Mouse (Mus musculus) urinary bladder, adult 2 months (tissue): ENCODE data around the gene Gm45717. TPM values are rescaled to one million over a fixed set of nuclear protein-coding genes. Genes with fewer than 3 reads are reported as not detected.

Experiments used
- DNase-seq: peaks from one replicate; pipeline ENCODE4 v3.0.0; 2022; ENCODE audit warnings: low spot score
- polyA plus RNA-seq: library from polyadenylated mRNA; depleted of rRNA; stranded (reverse); fragments of >200 nt; gene quantifications from 2 replicates; pipeline ENCODE4 v1.2.3, GENCODE M21; 2012

The Gm45717 gene
- polyA plus RNA-seq, 1 experiment, result not detected

DNA sequence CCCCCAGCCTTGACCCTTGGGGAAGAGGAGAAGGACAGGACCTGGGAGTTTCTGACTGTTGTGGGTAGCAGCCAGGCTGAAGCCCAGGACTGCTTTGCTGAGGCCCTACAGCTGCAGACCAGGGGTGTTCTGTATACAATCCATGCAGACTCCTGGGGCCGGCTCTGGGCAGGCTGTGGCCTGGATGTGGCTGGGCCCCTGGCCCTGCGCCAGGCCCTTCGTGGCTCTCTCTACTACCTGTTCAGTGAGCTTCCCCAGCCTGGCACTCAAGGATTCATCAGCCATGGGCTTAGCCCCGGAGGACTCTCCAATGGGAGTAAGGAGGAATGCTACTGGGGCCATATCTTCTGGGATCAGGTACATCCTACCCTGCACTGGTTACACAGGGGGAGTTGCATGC, 12.4 kb downstream of the Gm45717 start:
- no peak for DNase-seq

- no peak for DNase-seq
Measured at GRCm38 (mm10) chr7:140942811-140943210, 12.9 kb downstream of the Gm45717 start.

- no peak for DNase-seq
Measured at GRCm38 (mm10) chr7:140942341-140942740, 13.4 kb downstream of the Gm45717 start.

- peak; percentile 72 for DNase-seq
Measured at GRCm38 (mm10) chr7:140941222-140942051, 14.3 kb downstream of the Gm45717 start, which contains the start of gene Pgghg. TSS of gene Pgghg (plus strand) at chr7:140941391.

- DNase-seq, result no peak
Measured at GRCm38 (mm10) chr7:140939669-140940171, 16.0 kb downstream of the Gm45717 start.

DNA sequence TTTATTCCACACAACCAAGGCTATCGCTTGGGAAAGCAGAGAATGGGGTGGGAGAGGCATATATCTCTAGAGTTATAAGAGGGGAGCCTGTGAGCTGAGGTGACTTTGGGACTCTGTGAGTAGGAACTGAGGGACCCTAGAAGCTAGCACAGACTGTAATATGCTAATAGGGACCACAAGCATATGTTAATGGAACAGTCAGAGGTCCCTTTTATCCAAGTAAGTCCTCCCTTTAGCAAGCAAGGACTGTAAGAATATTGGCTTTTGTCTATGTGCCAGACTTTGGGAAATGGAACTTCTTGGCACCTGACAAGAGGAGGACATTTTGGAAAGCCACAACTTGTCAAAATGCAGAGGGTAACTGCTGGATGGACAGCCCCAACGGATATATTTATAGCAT, 16.8 kb downstream of the Gm45717 start:
- DNase-seq, result no peak

GRCm38 (mm10) chr7:140938436-140938835, 17.3 kb downstream of the Gm45717 start:
- no peak for DNase-seq

GRCm38 (mm10) chr7:140927181-140927580, 28.6 kb downstream of the Gm45717 start:
- no peak for DNase-seq

GRCm38 (mm10) chr7:140923070-140923775, 32.5 kb downstream of the Gm45717 start:
- no peak for DNase-seq

DNA sequence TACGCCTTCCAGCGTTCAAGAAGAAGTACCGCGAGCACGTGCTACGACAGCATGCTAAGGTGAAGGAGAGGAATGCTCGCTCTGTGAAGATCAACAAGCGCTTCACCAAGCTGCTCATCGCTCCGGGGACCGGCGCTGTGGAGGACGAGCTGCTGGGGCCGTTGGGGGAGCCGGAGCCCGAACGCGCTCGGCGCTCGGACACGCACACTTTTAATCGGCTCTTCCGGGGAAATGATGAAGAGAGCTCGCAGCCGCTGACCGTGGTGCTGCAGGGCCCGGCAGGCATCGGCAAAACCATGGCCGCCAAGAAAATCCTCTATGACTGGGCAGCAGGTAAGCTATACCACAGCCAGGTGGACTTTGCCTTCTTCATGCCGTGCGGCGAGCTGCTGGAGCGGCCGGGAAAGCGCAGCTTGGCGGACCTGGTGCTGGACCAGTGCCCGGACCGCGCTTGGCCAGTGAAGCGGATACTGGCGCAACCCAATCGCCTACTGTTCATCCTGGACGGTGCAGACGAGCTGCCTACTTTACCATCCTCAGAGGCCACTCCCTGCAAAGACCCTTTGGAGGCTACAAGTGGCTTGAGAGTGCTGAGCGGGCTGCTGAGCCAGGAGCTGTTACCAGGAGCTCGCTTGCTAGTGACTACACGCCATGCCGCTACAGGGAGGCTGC, 33.2 kb downstream of the Gm45717 start:
- no peak for DNase-seq

DNA sequence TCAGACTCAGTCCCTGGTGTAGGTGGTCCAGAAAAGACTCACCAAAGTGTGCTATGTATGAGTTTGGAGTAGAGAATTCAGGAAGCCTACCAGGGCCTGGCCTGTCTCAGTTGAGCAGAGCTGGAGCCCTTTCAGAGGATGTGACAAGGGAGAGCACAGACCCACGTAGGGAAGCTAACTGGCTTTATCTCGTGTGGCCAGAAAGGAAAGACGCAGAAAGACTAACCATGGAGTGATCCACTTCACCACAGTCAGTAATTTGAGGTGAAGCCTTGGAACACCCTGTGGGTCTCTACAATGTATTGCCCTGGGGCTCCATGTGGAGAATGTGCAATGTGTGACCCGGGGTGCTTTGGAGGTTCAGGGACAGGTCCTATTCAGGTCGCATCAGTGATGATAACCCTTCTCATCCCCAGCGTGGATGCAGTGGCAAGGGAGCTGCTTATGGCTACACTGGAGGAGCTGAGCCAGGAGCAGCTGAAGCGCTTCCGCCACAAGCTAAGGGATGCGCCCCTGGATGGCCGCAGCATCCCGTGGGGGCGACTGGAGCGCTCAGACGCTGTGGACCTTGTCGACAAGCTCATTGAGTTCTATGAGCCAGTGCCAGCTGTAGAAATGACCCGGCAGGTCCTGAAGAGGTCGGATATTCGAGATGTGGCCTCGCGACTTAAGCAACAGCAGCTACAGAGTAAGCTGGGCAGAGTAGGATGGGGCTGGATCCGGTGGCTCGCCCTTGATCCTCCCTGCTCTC, 34.3 kb downstream of the Gm45717 start:
- DNase-seq, result no peak

DNA sequence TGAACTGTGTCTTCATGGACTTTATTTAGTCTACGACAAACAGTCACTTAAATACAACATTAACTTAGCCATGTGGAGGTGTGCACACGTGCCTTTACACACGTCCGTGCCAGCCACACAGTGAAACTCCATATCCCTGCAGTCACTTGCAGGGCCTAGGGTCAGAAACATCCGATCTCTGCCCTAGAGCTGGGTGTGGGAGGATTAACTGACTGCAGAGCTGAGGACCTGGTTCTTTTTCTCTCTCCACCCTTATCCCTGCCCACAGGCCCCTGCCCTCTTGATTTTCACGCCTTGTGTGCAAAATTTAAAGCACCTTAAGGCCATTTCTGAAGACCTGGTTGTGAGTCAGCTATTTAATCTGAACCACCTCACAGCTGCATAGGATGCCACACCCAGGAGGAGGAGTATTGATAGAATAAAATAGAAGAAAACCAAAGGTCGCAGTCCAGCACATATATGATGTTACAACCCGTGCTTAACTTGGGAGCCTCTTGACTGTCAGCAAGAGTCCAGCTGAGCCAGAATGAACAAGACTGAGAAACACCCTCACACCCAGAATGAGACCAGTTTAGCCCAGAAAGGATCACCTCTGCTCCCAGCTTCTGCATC, 35.2 kb downstream of the Gm45717 start, which contains the start of gene Nlrp6:
TSS of gene Nlrp6 (plus strand) at position 485 of the 612 bp plus-strand sequence.
- DNase-seq, result no peak

- no peak for DNase-seq
Measured at GRCm38 (mm10) chr7:140919911-140920310, 35.8 kb downstream of the Gm45717 start.

- DNase-seq, result no peak
Measured at GRCm38 (mm10) chr7:140914031-140914690, 41.6 kb downstream of the Gm45717 start.

- no peak for DNase-seq
Measured at GRCm38 (mm10) chr7:140912846-140913482, 42.8 kb downstream of the Gm45717 start.

GRCm38 (mm10) chr7:140912293-140912692, 43.4 kb downstream of the Gm45717 start:
- DNase-seq, result no peak

DNA sequence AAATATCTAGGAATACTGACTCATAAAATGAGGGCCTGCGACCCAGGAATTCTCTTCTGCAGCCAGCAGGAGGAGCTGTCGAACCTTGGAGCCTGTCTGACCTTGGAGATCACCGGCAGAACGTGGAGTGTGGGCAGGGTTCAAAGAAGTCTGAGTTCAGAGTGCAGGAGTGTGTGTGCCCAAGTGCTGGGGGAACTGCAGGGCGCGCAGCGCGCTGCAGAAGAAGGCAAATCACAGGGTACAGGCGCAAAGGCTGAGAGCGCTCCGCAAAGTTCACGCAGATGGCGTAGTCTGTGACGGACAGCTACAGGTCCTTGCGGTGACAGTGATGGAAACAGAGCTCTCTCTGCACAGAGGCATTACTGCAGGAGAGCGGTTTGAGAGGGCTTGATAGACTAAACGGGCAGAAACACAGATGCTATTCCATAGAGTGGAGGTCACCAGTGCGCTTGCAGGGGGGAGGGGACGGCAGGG, 47.1 kb downstream of the Gm45717 start:
- peak; percentile 51 for DNase-seq

DNA sequence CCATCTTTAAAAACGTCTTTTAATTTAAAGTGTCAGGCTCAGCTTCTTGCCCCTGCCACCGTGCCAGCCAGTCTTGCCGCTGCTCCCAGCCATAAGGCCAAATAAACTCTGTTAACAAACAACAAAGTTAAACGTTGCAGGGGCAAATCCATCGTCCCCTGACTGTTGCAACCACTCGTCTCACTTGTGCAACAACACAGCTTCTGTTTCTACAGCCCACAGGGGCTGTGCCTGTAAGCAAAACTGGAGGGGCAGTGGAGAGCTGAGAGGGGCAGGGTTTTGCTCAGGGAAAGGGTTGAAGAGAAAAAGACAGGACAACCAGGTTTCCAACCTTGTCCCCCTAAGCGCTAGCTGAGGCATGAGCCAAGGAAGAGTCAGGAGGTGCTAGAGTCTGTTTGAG, 47.6 kb downstream of the Gm45717 start:
- DNase-seq, result no peak

GRCm38 (mm10) chr7:140907697-140908096, 48.0 kb downstream of the Gm45717 start:
- no peak for DNase-seq

GRCm38 (mm10) chr7:140907131-140907530, 48.6 kb downstream of the Gm45717 start:
- no peak for DNase-seq
